Mouse (Mus musculus) embryo, embryonic 10.5 days (tissue): ENCODE measurements around the gene Fgfr2.

ENCODE experiments used
- DNase-seq: peaks from one replicate; pipeline ENCODE4 v3.0.0-alpha.2; 2015; ENCODE audit warnings: low spot score

Gene Fgfr2

DNA sequence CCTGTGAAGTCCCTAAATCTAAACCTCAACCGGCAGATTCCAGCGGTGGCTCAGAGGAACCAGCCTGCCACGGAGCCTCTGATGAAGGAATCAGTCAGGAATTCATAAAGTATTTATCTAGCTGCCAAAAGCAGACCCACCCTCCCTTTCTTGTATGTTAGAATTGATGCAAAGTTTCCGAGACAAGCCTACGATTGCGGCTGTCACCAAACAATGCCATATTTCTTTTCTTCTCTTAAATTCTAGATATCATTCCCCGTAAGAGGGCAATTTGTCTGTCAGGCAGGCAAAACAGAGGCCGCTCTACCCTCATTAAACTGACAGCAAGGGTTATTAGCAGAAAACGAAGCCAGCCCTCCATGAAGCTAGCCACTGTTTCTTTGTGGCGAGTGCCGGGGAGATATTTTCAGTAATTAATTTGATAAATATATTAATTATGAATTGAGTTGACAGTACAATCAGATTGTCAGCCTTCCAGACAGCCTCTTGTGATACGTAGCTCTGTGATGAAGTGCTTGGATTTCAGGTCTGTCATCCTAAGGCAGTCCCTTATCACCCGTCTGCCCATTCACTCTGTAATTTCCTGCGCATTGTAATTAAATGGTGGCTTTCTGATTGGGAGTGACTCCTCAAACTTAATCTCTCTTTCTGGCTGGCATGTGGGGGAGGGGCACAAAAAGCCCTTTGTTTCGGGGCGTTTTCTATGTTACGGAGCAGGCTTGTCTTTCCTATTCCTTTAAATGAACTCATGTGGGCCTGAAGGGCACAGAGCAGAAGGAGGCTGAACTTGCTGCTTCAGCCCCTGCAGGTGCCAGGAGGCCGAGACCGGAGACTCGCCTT, 1276.9 kb downstream of the Fgfr2 start:
- peak; percentile 45 for DNase-seq

DNA sequence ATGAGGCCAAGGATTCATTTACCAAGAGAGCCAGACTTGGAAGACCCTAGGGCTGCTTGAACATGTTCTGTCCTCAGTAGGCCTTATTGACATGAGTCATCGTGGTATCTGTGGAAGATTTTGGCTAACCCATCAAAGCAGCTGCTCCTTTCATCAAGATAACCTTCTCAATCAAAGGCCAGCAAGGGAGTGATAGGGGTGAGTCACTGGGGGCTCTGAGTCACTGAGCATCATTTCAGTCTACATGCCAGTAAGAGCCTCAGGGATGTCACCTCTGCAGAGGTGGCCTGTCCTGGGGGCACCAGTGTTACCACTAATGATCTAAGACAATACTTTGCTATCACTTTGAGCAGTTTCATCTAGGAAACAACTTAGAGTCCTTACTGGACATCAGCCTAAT, 1292.9 kb downstream of the Fgfr2 start:
- DNase-seq = no peak

GRCm38 (mm10) chr7:131826811-131827210, 1296.3 kb downstream of the Fgfr2 start:
- DNase-seq = no peak

DNA sequence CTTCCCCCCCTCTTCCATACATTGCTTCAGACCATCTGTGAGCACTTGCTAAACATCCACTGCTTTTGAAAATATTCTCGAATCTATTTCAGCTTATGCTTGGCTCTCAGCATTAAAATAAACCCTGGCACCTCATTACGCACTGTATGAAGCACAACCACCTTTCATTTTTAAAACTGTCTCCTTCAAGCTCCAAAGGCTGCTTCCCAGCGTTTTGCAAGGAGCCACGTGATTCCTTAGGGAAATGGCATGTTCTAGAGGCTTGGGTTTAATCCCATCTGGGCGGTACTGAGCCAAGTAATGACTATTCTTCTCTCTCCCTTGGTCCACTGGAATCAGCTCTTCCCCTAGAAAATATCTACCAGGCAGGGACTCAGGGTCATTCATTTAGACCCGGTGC, 1305.2 kb downstream of the Fgfr2 start:
- DNase-seq = no peak

- no peak for DNase-seq
These were observed 1306.5 kb downstream of the Fgfr2 start for GRCm38 (mm10) chr7:131816641-131817040.

DNA sequence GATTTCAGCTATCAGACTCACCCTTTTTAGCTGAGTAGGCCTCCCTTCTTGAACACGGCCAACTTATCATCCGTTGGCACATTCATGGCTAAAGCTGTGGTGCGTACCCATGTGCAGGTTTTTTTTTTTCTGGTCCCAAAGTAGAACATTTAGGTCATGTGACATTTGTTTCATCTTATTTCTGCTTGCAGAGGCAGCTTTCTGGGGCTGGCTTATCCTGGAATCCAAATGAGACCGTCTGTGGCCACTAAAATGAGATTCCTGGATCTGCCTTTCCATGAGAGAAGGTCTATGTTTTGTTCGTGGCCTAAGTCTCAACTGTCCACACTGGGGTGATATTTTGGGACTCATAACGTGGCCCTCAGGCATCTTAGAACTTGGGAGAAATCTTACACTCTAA, 1311.0 kb downstream of the Fgfr2 start:
- no peak for DNase-seq

GRCm38 (mm10) chr7:131810916-131811315, 1312.2 kb downstream of the Fgfr2 start:
- no peak for DNase-seq

DNA sequence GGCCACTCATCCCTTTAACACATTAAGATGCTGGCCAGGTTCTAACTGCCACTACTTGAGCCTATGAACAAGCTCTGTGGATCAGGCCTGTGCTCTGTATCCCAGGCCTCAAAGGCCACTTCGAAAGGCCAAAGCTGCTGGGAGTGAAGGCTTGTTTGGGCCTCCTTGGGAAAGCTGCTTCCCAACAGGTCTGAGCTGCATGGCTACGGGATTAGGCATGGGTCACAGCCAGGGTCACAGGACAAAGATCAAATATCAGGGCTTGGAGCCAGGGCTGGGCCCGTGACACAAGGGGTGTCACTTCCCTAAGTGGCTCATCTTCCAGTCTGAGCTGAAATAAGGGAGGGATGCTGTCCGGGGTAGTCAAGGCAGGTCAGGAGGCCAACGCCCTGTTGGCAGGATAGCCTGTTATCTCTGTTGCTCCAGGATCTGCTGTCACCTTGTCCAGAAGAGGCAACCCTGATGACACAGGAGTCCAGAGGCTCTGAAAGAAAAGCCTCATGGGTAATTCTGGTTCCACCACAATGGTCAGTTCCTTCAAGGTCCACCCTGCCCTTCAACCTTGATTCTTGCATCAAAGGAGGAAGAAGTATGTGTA, 1313.5 kb downstream of the Fgfr2 start:
- peak; percentile 51 for DNase-seq

DNA sequence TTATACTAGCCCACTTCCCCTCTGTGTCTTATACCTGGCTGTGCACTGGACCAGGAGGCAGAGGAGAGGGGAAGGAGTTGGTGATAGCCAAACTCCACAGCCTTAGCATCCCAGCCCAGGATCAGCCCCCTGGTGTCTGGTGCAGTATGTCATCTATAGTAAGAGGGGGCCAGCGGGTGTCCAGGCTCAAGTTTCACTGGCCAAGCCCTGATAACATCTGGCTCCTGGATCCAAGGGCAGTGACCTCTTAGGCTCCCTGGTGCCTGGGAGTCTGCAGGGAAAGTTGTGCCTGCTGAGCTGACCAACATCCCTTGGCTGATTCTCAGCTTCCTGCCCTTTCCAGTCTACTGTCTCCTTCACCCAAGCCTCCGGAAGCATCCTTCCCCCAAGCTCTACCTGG, 1315.9 kb downstream of the Fgfr2 start:
- DNase-seq = peak; percentile 61

- peak; percentile 40 for DNase-seq
These were observed 1317.5 kb downstream of the Fgfr2 start for GRCm38 (mm10) chr7:131805525-131806202.

- DNase-seq = peak; percentile 79
These were observed 1322.6 kb downstream of the Fgfr2 start for GRCm38 (mm10) chr7:131800416-131801045.

DNA sequence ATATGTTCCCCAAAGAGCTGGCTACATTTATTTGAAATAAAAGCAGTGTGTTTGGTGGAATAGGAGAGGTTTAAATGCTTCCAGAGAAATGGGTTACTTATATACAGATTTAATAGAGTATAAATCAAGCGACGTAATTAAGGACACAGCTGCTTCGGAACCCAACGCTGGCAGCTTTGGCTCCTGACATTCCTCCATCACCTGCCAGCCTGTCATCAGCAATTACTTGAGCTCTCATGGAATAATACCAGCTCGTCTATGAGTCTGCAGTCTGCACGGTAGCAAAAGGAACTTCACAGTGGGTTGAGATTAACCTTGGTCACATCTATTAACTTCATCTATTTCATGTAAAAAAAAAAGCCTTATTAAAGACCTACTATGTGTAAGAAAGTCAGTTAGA, 1326.0 kb downstream of the Fgfr2 start:
- DNase-seq = no peak

- DNase-seq = no peak
These were observed 1334.4 kb downstream of the Fgfr2 start for GRCm38 (mm10) chr7:131788595-131789206.

- DNase-seq = no peak
These were observed 1337.4 kb downstream of the Fgfr2 start for GRCm38 (mm10) chr7:131785721-131786120.

DNA sequence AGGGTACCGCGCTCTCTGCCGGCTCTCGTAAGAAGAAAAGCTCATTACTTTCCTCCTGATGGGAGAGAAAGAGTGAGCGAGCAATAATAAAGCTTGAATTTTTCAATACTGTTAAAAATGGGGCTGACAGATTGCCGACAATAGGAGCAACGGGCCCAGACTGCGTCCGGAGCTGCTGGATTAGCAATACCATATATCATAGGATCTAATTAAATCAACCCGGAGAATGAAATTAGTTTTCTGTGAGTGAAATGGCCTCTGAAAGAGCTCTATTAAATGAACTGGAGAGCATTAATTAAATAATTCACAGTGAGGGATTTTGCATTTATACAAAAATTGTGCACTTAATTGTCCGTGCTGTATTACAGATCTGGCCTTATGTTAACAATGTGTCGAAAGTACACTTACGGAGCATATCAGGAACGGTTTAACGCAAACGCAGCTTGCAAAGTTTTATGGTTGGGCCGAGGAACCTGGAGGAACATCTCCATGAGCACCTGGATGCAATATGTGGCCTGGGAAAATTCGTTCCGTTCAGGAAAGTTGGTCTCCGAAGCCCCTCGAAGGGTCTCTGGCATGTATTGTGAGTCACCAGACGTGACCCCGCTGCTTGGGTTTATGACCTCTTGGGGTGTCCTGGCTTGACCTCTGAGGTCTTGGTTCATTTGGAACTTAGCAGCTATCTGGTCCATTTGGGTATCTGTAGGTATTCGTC, 1344.7 kb downstream of the Fgfr2 start:
- peak; percentile 40 for DNase-seq

DNA sequence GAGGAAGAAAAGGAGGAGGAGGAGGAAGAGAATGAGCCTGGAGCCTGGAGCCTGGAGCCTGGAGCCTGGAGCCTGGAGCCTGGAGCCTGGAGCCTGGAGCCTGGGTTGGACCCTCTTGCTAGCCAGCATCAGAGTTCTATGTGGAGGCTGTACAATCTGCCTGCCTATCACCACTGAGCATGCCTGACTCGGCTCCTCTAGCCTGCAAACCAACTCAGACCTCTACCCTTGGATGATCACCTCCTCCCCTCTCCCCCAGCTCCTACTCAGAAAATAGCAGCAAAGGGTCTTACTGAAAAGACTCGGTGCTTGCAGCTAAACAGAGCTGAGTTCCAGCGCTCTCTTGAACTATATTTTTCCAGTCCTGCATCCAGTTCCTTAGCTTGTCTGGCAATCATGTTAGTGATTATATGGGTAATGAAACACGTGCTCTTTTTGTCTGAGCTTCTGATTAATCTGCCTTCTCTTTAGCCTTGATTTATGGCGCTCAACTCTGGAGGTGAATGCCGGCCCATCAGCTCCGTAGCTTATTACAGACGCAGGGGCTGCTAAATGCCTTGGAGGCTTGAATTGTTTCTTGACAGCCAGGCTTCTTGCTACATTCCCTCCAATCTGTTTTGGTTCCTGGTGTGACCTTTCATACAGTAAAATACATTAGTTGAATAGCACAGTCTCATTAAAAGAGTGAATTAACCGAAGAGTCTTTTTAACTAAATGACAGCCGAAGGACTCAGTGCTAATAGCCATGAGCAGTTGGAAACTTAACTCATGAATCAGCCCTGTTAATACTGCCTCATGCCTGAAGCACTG, 1345.5 kb downstream of the Fgfr2 start:
- peak; percentile 76 for DNase-seq

DNA sequence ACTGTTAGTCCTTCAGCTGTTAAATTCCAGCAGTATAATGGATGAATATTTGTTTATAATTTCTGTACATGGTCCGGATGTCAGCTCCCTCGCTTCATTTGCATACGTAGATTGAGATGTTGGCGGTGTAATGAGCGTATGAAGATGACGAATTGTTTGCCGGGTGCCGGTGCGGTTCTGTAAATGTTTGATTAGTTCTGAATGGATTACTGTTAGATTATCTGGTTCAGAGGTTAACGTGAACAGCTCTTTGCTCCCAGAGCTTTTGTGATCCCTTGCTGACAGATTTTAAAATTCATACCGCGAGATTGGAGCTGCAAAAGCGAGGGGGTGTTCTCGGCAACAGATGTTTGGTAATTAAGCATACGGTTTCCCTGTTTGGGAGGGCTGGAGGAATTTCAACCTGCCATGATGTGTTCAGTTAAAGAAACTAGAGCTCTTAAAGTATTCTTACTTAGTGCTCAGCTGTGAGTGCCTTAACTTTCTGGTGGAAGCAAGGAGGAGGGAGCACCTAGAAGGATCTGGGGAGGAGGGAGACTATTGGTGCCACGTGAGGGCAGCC, 1346.9 kb downstream of the Fgfr2 start:
- no peak for DNase-seq

DNA sequence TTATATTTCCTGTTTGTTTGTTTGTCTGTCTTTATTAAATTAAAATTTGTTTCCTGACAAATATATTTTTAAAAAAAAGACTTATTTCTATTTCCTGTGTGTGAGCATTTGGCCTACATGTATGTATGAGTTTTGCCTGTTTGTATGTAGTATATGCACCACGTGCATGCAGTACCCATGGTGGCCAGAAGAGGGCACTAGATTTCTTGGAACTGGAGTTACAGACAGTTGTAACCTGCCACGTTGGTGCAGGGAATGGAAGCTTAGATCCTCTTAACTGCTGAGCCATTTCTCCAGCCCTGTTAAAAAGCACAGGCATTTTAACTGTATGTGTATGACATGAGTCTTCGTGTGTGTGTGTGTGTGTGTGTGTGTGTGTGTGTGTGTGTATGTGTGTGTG, 1365.2 kb downstream of the Fgfr2 start:
- no peak for DNase-seq

DNA sequence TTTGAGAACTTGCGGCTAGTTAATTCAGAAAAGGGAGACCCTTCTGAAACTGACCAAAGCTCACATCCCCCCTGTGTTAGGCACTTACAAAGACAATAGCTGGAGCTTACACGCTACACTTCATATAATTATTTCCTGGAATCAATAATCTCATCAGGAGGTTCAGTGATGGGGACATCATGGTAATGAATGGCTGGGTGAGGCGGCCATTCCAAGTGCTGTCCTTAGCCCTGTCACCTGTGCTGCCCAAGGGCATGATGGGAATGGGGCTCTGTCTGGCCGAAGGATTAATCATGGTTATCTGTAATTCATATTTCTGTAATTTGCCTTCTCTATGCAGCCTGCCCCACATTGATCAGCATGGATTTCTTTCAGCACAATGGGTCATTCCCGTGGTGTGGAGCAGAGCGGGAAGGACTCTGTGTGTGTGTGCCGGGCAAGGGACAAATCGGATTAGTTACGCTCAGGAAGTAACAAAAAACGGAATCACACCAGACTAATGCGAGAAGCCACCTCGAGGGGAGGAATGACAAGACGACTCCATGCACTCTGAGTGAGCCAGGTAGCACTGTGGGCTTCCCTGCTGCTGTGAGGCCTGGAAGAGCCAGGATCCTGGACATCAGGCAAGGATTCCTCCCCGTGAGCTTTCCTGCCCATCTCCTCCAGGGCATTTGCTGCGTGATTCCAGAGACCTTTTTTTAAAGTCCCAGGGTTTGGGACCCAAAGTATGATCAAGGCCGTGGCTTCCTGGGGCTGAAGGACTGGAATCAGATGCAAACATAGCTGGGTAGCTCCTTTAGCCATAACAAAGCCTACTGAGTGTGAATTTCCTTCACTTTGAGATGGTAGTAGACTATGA, 1375.8 kb downstream of the Fgfr2 start:
- peak; percentile 40 for DNase-seq
